Mouse (Mus musculus) embryonic facial prominence, embryonic 13.5 days (tissue): Measurements from ENCODE around the gene Zfp706. TPM values are rescaled to one million over a fixed set of nuclear protein-coding genes. Genes with fewer than 3 reads are reported as not detected.

Experiments
- ATAC-seq: fragments of 200-750 bp; cut with Nextera tagmentation; 2 replicates; pipeline ENCODE4 v1.8.0; 2017; ENCODE audit warnings: low read depth; ENCODE audit not compliant: insufficient number of reproducible peaks, insufficient read depth, low FRiP score, low TSS enrichment
- H3K27ac ChIP-seq: fragments of 300-500 bp; sonication (generic); 2 replicates; pipeline ENCODE4 v1.5.1; 2015; ENCODE audit warnings: moderate library complexity, mild to moderate bottlenecking, inconsistent platforms
- H3K27me3 ChIP-seq: fragments of 300-500 bp; sonication (generic); 2 replicates; pipeline ENCODE4 v1.6.1; 2015; ENCODE audit warnings: mild to moderate bottlenecking, inconsistent platforms
- H3K36me3 ChIP-seq: fragments of 300-500 bp; sonication (generic); 2 replicates; pipeline ENCODE4 v1.6.1; 2015; ENCODE audit warnings: mild to moderate bottlenecking, inconsistent platforms
- H3K4me1 ChIP-seq: fragments of 300-500 bp; sonication (generic); 2 replicates; pipeline ENCODE4 v1.6.1; 2015; ENCODE audit warnings: inconsistent platforms
- H3K4me2 ChIP-seq: fragments of 300-500 bp; sonication (generic); 2 replicates; pipeline ENCODE4 v1.6.1; 2015; ENCODE audit warnings: moderate library complexity, mild to moderate bottlenecking, inconsistent platforms
- H3K4me3 ChIP-seq: fragments of 300-500 bp; sonication (generic); 2 replicates; pipeline ENCODE4 v1.5.1; 2015; ENCODE audit warnings: mild to moderate bottlenecking, inconsistent platforms
- H3K9ac ChIP-seq: fragments of 300-500 bp; sonication (generic); 2 replicates; pipeline ENCODE4 v1.6.1; 2015; ENCODE audit warnings: mild to moderate bottlenecking, inconsistent platforms
- H3K9me3 ChIP-seq: fragments of 300-500 bp; sonication (generic); 2 replicates; pipeline ENCODE4 v1.6.1; 2016; ENCODE audit warnings: inconsistent platforms
- WGBS: fragments of 180-500 bp; shearing (Covaris S2); methylation state at CpG from one replicate; pipeline ENCODE4 v1.1.7; 2015; ENCODE audit warnings: mixed read lengths; 5-methylcytosine and 5-hydroxymethylcytosine counted together
- polyA plus RNA-seq: library from polyadenylated mRNA; unstranded; fragments of >200 nt; fragmentation: Nextera tagmentation; extraction: Ambion mirVana; gene quantifications from 2 replicates; pipeline ENCODE4 v1.2.1, GENCODE M21; 2015

Zfp706 gene
- 439 and 449 TPM in 2 replicates for polyA plus RNA-seq

DNA sequence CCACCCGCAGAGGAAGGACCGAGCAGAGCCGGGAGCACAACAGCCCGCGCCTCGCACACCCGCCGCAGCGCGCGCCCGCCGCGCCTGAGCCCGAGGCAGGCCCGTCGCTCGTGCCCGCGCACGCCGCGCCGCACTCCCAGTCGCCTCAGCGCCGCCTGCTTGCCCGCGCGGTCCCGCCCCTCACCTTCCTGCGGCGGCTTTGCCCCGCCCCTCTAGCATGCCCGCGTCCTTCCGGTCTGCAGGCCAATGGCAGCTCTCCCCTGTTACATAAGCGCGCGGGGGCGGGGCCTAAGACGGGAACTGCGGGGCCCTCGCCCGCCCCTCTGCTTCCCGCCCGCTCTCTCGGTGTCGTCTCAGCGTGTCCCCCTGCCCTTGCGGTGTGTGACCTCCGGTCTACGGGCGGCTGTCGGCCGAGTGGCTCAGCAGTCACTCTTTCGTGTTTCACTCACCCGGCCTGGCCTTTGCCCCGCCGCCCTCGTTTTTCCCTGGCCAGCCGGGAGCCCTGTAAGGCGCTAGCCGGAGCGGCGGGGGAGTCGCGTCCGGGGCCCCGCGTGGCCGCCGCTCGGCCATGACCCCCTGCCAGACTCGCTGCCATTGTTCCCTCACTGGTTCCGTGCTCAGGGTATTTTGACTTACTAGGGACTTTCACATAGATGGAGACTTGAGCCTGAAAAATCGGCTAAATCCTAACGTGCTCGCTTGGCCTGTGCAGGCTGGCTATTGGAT lies at the start of gene Zfp706:
Gene Zfp706, minus strand, starts transcription at position 541 of the 726 bp plus-strand sequence.
- Histone ChIP-seq H3K9ac (peak within 1 kb of the TSS; percentile 98), H3K4me1 (peaks cover 18% of the 10 kb centered on the region), H3K27me3 (no peaks in the 10 kb centered on the region), H3K4me2 (peak within 1 kb of the TSS; percentile 67), H3K9me3 (no peaks in the 10 kb centered on the region), H3K36me3 (peaks cover 10% of the 10 kb centered on the region), H3K27ac (peak within 1 kb of the TSS; percentile 95), H3K4me3 (peak within 1 kb of the TSS; percentile 76)
- peak; percentile 100 for ATAC-seq
- under 1% methylated on average over 79 of the region's 79 CpGs for WGBS

DNA sequence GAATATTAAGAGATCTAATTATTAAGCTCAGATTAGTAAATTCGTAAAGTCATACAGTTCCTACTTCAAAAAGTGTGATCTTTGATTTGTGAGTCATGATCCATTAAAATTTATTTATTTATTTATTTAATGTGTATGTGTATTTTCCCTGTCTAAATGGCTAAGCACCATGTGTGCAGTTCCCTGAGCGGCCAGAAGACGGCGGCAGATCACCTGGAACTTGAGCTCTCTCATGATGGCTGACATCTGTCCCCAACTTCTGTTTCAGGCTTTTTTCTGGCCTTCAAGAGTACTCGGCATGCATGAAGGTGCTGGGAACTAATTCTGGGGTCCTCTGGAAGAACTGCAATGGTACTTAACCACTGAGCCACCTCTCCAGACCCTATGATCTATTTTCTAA lies 47.0 kb upstream of the Zfp706 start:
- H3K27me3 ChIP-seq, result no peaks in the 10 kb centered on the region
- H3K9ac ChIP-seq, result no peak overlapping the region
- 88% methylated on average over 5 of the region's 5 CpGs for WGBS
- peaks cover 20% of the 10 kb centered on the region for H3K4me1 ChIP-seq
- ATAC-seq, result no peak
- no peak overlapping the region for H3K4me2 ChIP-seq
- no peaks in the 10 kb centered on the region for H3K9me3 ChIP-seq
- H3K4me3 ChIP-seq, result no peak overlapping the region
- no peak overlapping the region for H3K27ac ChIP-seq
- H3K36me3 ChIP-seq, result no peaks in the 10 kb centered on the region

DNA sequence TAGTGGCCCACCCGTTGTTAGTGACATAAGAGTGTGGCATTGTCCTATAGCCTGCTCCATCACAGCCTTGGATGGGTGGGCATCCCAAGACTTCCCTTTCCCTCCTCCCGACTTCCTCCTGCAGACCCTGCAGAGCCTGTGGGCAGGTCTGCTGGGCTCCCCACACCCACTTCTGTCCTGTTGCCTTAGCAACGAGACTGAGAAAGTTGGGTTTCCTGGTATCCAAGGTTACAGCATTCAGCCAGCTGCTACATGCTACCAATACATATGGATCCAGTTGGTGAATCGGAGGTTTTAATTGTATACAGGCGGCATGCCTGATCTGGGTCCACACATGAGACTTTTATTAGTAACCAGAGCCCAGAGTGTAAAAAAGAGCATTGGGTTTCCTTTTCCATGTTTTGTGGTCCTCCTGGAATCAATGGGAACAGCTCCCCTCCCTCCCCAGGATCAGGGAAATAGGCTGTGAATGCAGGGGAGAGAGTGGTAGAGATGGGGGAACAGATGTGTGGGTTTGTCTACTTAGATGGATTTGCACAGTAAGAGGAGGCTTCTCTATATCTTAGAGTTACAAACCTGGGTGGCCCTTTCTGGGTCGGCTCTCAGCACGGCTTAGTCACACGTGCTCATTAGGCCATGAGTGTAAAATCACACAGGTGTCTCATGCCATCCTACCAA lies 45.7 kb upstream of the Zfp706 start:
- H3K9ac ChIP-seq, result 0 out of 2 replicates have a peak overlapping the region, but pooled peaks have one; percentile 12

DNA sequence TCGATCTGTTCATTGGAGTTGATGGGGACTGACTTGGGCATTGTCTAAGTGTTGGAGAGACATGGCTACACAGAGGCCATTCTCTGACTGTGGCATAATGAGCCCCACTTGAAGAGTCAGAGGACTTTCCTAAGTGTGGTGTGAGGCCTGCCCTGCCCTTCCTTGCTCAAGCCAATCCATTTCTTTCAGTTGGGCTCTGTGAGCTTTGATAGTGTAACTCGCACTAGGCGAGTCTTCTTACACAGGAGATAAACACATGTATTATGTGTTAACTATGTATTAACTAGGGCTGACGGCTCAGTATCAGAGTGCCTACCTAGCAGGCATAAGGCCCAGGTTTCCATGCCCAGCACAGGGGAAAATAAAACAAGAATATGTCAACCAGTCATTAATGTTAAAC lies 39.8 kb upstream of the Zfp706 start:
- no peak overlapping the region for H3K4me2 ChIP-seq
- no peaks in the 10 kb centered on the region for H3K36me3 ChIP-seq
- no peak overlapping the region for H3K4me3 ChIP-seq
- H3K27ac ChIP-seq, result no peak overlapping the region
- H3K27me3 ChIP-seq, result no peaks in the 10 kb centered on the region
- H3K9ac ChIP-seq, result no peak overlapping the region
- peaks cover 9% of the 10 kb centered on the region for H3K4me1 ChIP-seq
- H3K9me3 ChIP-seq, result no peaks in the 10 kb centered on the region
- 92% methylated on average over 4 of the region's 4 CpGs for whole genome bisulfite sequencing
- ATAC-seq, result no peak

More for the DNA sequence above, 45.7 kb upstream of the Zfp706 start:
- H3K4me3 ChIP-seq, result no peak overlapping the region
- 19% methylated on average over 8 of the region's 8 CpGs for WGBS
- peak overlapping the region; percentile 33 for H3K4me2 ChIP-seq
- H3K4me1 ChIP-seq, result peaks cover 20% of the 10 kb centered on the region
- no peaks in the 10 kb centered on the region for H3K36me3 ChIP-seq
- H3K9me3 ChIP-seq, result no peaks in the 10 kb centered on the region
- ATAC-seq, result peak; percentile 87
- peak overlapping the region; percentile 82 for H3K27ac ChIP-seq
- no peaks in the 10 kb centered on the region for H3K27me3 ChIP-seq

DNA sequence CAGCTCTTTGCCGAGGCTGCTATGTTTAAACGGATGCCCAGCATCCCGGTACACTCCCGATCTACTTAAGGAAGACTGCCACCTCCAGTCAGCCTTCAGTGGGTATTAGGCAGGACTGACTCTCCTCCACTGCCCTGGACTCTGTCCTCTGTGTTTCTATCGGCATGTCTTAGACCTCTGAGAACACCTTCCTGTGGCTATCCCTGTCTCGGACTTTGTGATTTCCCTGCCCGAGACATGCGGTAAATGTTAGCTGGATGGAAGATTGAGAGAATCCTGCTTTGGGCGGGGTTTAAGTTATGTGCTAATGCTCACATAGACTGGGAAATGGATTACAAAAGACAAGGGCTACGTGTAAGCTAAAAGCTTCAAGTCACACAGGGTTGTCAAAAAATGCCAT lies 39.0 kb upstream of the Zfp706 start:
- Histone ChIP-seq H3K9ac (no peak overlapping the region), H3K27ac (no peak overlapping the region), H3K4me2 (no peak overlapping the region), H3K27me3 (no peaks in the 10 kb centered on the region), H3K36me3 (no peaks in the 10 kb centered on the region), H3K9me3 (no peaks in the 10 kb centered on the region), H3K4me1 (peaks cover 8% of the 10 kb centered on the region; the same call in 1 of the 2 replicates), H3K4me3 (no peak overlapping the region)
- no peak for ATAC-seq
- WGBS, result 87% methylated on average over 10 of the region's 10 CpGs

DNA sequence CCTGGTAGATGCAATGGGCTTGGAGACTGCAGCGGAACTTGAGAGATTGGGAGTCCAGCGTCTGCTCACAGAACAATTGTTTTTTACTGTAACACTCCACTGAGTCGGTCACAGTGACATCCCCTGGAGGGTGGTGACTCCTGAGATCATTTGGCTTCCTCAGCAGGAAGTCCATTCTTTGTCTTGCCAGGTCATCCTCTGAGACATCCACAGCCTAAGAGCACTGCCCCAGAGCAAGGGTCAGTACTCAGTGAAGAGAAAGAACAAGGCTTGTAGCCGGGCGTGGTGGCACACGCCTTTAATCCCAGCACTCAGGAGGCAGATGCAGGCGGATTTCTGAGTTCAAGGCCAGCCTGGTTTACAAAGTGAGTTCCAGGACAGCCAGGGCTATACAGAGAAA lies 38.6 kb upstream of the Zfp706 start:
- no peak overlapping the region for H3K27ac ChIP-seq
- no peak for ATAC-seq
- peaks cover 8% of the 10 kb centered on the region; the same call in 1 of the 2 replicates for H3K4me1 ChIP-seq
- no peak overlapping the region for H3K9ac ChIP-seq
- H3K4me3 ChIP-seq, result no peak overlapping the region
- H3K36me3 ChIP-seq, result no peaks in the 10 kb centered on the region
- 81% methylated on average over 7 of the region's 7 CpGs for WGBS
- H3K4me2 ChIP-seq, result no peak overlapping the region
- no peaks in the 10 kb centered on the region for H3K27me3 ChIP-seq
- no peaks in the 10 kb centered on the region for H3K9me3 ChIP-seq

DNA sequence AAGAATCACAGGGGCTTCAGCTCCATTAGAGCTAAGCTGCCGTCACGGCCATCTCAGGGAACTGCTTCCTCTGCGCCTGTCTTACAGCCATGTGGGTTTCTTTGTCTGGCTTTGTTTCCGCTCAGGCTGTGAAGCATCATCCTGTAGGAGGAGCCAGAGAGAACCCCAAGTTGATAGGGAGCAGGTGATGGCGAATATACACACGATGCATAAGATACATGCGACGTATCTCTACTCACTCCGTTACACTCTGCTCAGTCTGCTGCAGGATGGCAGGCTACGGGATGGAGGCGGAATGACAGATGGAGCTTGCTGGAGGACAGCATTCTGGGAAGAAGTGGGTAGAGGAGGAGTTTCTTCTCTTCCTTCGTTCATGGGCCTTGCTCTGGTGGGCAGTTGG lies 37.9 kb upstream of the Zfp706 start:
- Histone ChIP-seq H3K9me3 (no peaks in the 10 kb centered on the region), H3K4me3 (no peak overlapping the region), H3K27me3 (no peaks in the 10 kb centered on the region), H3K4me1 (peaks cover 8% of the 10 kb centered on the region; the same call in 1 of the 2 replicates), H3K27ac (no peak overlapping the region), H3K4me2 (no peak overlapping the region), H3K36me3 (no peaks in the 10 kb centered on the region), H3K9ac (no peak overlapping the region)
- 74% methylated on average over 12 of the region's 12 CpGs for WGBS
- no peak for ATAC-seq

DNA sequence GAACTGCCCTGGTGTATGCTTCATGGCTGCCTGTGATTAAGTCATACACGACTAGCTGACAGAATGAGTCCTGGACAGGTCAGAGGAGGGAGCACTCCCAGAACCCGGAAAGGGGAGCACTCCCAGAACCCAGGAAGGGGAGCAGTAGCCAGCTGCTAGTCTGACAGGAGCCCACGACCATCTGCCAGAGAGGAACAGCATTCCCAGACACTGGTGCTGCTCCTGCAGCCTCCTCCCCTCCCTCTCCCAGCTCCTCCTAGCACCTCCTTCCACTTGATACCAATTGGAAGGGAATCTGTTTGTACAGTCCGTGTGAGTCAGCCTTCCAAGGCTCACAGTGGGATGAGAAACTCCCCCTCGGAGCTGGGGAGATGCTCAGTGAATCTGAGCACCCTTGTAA lies 35.0 kb upstream of the Zfp706 start:
- no peak overlapping the region for H3K4me3 ChIP-seq
- ATAC-seq, result no peak
- no peak overlapping the region for H3K27ac ChIP-seq
- peak overlapping the region; percentile 21; the same call in 1 of the 2 replicates for H3K9ac ChIP-seq
- no peaks in the 10 kb centered on the region for H3K27me3 ChIP-seq
- H3K36me3 ChIP-seq, result no peaks in the 10 kb centered on the region
- H3K4me1 ChIP-seq, result peaks cover 8% of the 10 kb centered on the region; the same call in 1 of the 2 replicates
- 27% methylated on average over 5 of the region's 5 CpGs for WGBS
- no peaks in the 10 kb centered on the region for H3K9me3 ChIP-seq
- no peak overlapping the region for H3K4me2 ChIP-seq

DNA sequence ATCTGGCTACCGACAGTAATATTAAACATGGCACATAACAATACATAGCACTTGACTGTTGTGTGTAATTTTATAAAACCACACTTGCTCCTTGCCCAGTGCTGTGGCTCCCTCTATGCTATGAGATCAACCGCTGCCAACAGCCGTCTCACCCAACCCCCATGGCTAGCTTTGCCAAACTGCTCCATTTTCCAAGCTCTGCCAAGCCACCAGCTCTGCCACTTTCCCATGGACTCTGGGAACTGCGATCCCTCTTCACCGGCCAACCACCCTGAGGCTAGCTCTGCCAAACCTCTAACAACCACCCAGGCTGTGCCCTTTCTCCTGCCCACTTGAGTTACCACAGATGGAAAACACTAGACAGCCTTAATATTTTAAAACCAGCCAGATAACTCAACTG lies 33.6 kb upstream of the Zfp706 start:
- no peak for ATAC-seq
- no peak overlapping the region for H3K4me2 ChIP-seq
- WGBS, result 90% methylated on average over 5 of the region's 5 CpGs

DNA sequence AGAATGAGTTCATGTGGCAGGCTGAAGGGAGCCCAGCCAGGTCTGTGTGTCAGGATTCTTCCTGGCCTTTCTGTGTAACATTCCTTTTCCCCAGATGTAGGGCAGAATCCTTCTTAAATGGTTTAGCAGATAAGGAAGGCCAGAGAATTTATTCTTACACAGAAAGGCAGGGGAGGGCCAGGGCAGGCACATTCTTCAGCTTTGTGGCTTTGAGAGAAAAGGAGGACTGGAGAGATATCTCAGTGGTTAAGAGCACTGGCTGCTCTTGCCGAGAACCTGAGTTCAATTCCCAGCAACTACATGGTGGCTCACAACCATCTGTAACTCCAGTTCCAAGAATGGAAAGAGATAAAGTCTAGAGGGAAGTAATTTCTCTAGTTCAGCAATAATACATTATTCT lies 31.1 kb upstream of the Zfp706 start:
- peaks cover 21% of the 10 kb centered on the region for H3K4me1 ChIP-seq
- WGBS, result 86% methylated on average over 1 of the region's 1 CpGs
- H3K36me3 ChIP-seq, result no peaks in the 10 kb centered on the region
- H3K27me3 ChIP-seq, result no peaks in the 10 kb centered on the region
- H3K4me2 ChIP-seq, result no peak overlapping the region
- ATAC-seq, result no peak
- H3K9me3 ChIP-seq, result no peaks in the 10 kb centered on the region
- H3K27ac ChIP-seq, result no peak overlapping the region
- no peak overlapping the region for H3K4me3 ChIP-seq
- H3K9ac ChIP-seq, result no peak overlapping the region

More for the DNA sequence above, 33.6 kb upstream of the Zfp706 start:
- H3K4me3 ChIP-seq, result no peak overlapping the region
- H3K4me1 ChIP-seq, result peaks cover 17% of the 10 kb centered on the region
- H3K9me3 ChIP-seq, result no peaks in the 10 kb centered on the region
- H3K27me3 ChIP-seq, result no peaks in the 10 kb centered on the region
- no peak overlapping the region for H3K27ac ChIP-seq
- no peaks in the 10 kb centered on the region for H3K36me3 ChIP-seq
- H3K9ac ChIP-seq, result no peak overlapping the region

DNA sequence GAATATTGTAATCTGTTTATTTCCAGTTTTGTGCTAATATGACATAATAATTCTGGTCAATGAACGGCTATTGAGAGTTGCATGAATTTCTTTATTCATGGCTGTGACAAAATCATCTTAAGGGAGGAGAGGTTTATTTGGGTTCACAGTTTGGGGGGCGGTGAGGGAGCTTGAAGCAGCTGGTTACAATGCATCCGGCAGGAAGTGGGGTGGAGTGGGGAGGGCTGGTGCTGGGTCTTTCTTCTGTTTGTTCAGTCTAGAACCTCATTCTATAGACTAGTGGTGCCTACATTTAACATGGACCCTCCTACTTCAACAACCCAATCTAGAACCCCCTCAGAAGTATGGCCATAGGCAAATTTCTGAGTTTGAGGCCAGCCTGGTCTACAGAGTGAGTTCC lies 30.1 kb upstream of the Zfp706 start:
- WGBS, result 84% methylated on average over 3 of the region's 3 CpGs
- Histone ChIP-seq H3K36me3 (no peaks in the 10 kb centered on the region), H3K9ac (no peak overlapping the region), H3K4me3 (no peak overlapping the region), H3K9me3 (no peaks in the 10 kb centered on the region), H3K4me1 (peaks cover 18% of the 10 kb centered on the region), H3K4me2 (no peak overlapping the region), H3K27ac (no peak overlapping the region), H3K27me3 (no peaks in the 10 kb centered on the region)
- ATAC-seq, result no peak
